Mouse (Mus musculus) stomach, embryonic 16.5 days (tissue): Measurements from ENCODE around the gene Gdf10. TPM values are rescaled to one million over a fixed set of nuclear protein-coding genes. Genes with fewer than 3 reads are reported as not detected.
A peak's percentile ranks its signal among the peaks of the same experiment; 100 is the strongest.

Source experiments
- ATAC-seq: fragments of 200-750 bp; cut with Nextera tagmentation; 2 replicates; pipeline ENCODE4 v1.8.0; 2017; ENCODE audit warnings: moderate number of reproducible peaks, moderate TSS enrichment; ENCODE audit not compliant: insufficient read depth, low FRiP score
- H3K27ac ChIP-seq: fragments of 300-500 bp; sonication (generic); 2 replicates; pipeline ENCODE4 v1.5.1; 2014; ENCODE audit warnings: low read length
- H3K27me3 ChIP-seq: fragments of 300-500 bp; sonication (generic); 2 replicates; pipeline ENCODE4 v1.6.1; 2014; ENCODE audit warnings: low read length, control low read depth, mixed read lengths; ENCODE audit not compliant: control insufficient read depth, insufficient read depth
- H3K36me3 ChIP-seq: fragments of 300-500 bp; sonication (generic); 2 replicates; pipeline ENCODE4 v1.6.1; 2014; ENCODE audit warnings: low read length; ENCODE audit not compliant: control insufficient read depth, insufficient read depth
- H3K4me1 ChIP-seq: fragments of 300-500 bp; sonication (generic); 2 replicates; pipeline ENCODE4 v1.6.1; 2014; ENCODE audit warnings: low read length, control low read depth, mixed read lengths; ENCODE audit not compliant: control insufficient read depth, insufficient read depth
- H3K4me2 ChIP-seq: fragments of 300-500 bp; sonication (generic); 2 replicates; pipeline ENCODE4 v1.6.1; 2014; ENCODE audit warnings: low read depth, low read length, mixed read lengths
- H3K4me3 ChIP-seq: fragments of 300-500 bp; sonication (generic); replicated peaks from 2 replicates; pipeline ENCODE4 v1.5.1; 2014; ENCODE audit warnings: mild to moderate bottlenecking, low read length
- H3K9ac ChIP-seq: fragments of 300-500 bp; sonication (generic); 2 replicates; pipeline ENCODE4 v1.6.1; 2014; ENCODE audit warnings: low read length
- H3K9me3 ChIP-seq: fragments of 300-500 bp; sonication (generic); replicated peaks from 2 replicates; pipeline ENCODE4 v1.6.1; 2016; ENCODE audit warnings: low read length, control low read depth; ENCODE audit not compliant: control insufficient read depth
- WGBS: fragments of 180-500 bp; shearing (Covaris S2); extraction: QIAGEN DNeasy Blood & Tissue Kit; methylation state at CpG from one replicate; pipeline ENCODE4 v1.1.7; 2014; 5-methylcytosine and 5-hydroxymethylcytosine counted together
- polyA plus RNA-seq: library from polyadenylated mRNA; unstranded; fragments of >200 nt; fragmentation: Nextera tagmentation; extraction: Ambion mirVana; gene quantifications from 2 replicates; pipeline ENCODE4 v1.2.1, GENCODE M21; 2015

Gdf10 gene
- polyA plus RNA-seq, 1 experiment from 2014 or later = 6.3 TPM

- Histone ChIP-seq H3K27ac (no peak overlapping the region), H3K9ac (no peak overlapping the region), H3K4me3 (no peak overlapping the region), H3K9me3 (no peaks in the 10 kb centered on the region), H3K4me1 (no peaks in the 10 kb centered on the region), H3K27me3 (peaks cover 19% of the 10 kb centered on the region), H3K36me3 (no peaks in the 10 kb centered on the region), H3K4me2 (no peak overlapping the region)
- ATAC-seq = peak; percentile 33; the same call in 1 of the 2 replicates
- 48% methylated on average over 17 of the region's 17 CpGs for WGBS
Observed at GRCm38 (mm10) chr14:33931853-33932252, 8.5 kb downstream of the Gdf10 start.

DNA sequence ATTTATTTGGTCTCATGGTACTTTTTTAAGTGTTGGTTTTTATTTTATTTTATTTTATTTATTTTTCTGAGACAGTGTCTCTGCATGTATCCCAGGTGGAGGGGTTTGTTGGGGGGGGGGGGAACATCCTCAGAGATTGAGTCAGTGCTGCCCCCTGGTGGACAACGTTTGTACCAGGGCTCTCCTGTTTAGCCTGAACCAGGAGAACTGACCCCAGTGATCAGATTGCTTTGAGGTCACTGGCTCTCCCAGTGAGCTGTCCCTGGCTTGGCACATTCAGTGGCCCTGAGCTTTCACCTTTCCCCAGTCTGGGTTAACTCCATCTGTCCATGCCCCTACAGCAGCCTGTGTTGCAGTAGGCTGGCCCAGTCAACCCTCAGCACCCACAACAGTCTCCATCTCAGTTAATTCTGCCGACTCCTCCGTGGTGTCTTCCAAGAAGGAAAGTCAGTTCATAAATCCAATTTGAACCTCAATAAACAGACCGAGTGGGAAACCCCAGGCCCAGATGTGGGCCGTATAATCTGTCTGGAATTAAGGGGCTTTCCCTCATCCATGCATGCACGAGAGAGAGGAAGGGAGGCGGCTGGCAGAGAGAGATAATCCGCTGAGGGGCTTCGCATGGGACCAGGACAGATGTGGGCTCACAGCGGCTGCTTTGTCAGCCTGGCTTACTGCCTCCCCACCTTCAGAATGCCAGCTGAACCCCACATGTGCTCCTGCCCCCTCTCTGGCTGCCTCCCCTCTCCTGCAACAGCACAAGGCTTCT lies 9.7 kb downstream of the Gdf10 start:
- H3K4me3 ChIP-seq = no peak overlapping the region
- H3K9me3 ChIP-seq = no peaks in the 10 kb centered on the region
- H3K4me1 ChIP-seq = no peaks in the 10 kb centered on the region
- peaks cover 11% of the 10 kb centered on the region for H3K27me3 ChIP-seq
- H3K4me2 ChIP-seq = no peak overlapping the region
- no peak for ATAC-seq
- H3K36me3 ChIP-seq = no peaks in the 10 kb centered on the region
- WGBS = 58% methylated on average over 10 of the region's 10 CpGs
- no peak overlapping the region for H3K27ac ChIP-seq
- H3K9ac ChIP-seq = no peak overlapping the region

GRCm38 (mm10) chr14:33933778-33934317 lies 10.5 kb downstream of the Gdf10 start:
- no peak for ATAC-seq
- WGBS = 43% methylated on average over 5 of the region's 5 CpGs
- no peak overlapping the region for H3K4me3 ChIP-seq
- H3K27ac ChIP-seq = no peak overlapping the region
- H3K4me1 ChIP-seq = no peaks in the 10 kb centered on the region
- no peaks in the 10 kb centered on the region for H3K36me3 ChIP-seq
- H3K9me3 ChIP-seq = no peaks in the 10 kb centered on the region
- peaks cover 11% of the 10 kb centered on the region for H3K27me3 ChIP-seq
- H3K9ac ChIP-seq = no peak overlapping the region
- no peak overlapping the region for H3K4me2 ChIP-seq

DNA sequence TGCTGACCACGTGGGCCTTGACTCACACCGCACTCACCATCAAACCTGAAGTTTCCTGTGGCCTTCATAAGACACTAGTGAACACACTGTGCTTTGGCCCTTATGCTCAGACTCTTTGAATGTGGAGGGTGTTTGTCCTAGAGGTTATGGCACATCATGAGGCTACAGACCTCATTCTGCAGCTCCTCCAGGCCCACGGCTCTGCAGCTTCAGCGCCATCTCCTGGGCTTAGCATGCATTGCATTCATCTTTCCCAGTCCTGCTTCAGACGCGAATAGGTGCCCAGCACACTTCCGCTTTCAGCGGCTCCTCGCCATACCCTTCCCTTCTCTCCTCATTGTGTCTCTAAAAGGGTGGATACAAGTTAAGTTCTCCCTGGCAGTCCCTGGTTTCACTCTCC lies 15.7 kb downstream of the Gdf10 start:
- no peak overlapping the region for H3K4me3 ChIP-seq
- no peaks in the 10 kb centered on the region for H3K27me3 ChIP-seq
- WGBS = 27% methylated on average over 9 of the region's 9 CpGs
- no peaks in the 10 kb centered on the region for H3K4me1 ChIP-seq
- no peaks in the 10 kb centered on the region for H3K9me3 ChIP-seq
- peak overlapping the region; percentile 1; the same call in 1 of the 2 replicates for H3K4me2 ChIP-seq
- ATAC-seq = 0 out of 2 replicates have a peak, but pooled peaks have one; percentile 21
- H3K27ac ChIP-seq = no peak overlapping the region
- H3K9ac ChIP-seq = no peak overlapping the region; the same call in 1 of the 2 replicates
- no peaks in the 10 kb centered on the region for H3K36me3 ChIP-seq

GRCm38 (mm10) chr14:33940739-33941138 lies 17.4 kb downstream of the Gdf10 start, which contains the start of gene Gdf2:
Gene Gdf2 (plus strand): TSS chr14:33941039.
- Histone ChIP-seq H3K4me3 (no peak within 1 kb of the TSS), H3K36me3 (no peaks in the 10 kb centered on the region), H3K27me3 (no peaks in the 10 kb centered on the region; the same call in 1 of the 2 replicates), H3K4me1 (no peaks in the 10 kb centered on the region), H3K9ac (no peak within 1 kb of the TSS), H3K4me2 (no peak within 1 kb of the TSS), H3K27ac (no peak within 1 kb of the TSS), H3K9me3 (no peaks in the 10 kb centered on the region)
- no peak for ATAC-seq
- WGBS = 51% methylated on average over 8 of the region's 8 CpGs

DNA sequence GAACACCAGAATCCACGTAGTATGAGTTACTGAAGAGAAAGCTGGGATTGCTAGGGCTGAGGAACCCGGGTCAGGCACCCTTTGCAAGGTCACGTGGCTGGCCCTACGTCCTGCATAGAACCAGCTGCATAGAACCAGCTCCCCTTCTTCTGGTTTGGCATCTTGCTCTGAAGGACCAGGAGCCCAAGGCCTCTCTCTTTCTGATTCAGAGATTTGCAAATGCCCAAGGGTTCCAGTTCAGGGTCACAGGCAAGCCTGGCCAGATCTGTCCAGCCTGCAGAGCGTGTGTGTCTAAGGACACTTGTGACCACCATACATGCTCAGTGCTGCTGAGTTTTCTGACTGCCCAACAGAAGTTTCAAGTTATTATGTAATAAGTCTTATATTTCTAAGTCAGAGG lies 18.8 kb downstream of the Gdf10 start:
- Histone ChIP-seq H3K4me1 (no peaks in the 10 kb centered on the region), H3K36me3 (no peaks in the 10 kb centered on the region), H3K4me2 (no peak overlapping the region), H3K9me3 (no peaks in the 10 kb centered on the region), H3K27ac (no peak overlapping the region), H3K4me3 (no peak overlapping the region), H3K9ac (no peak overlapping the region), H3K27me3 (no peaks in the 10 kb centered on the region; the same call in 1 of the 2 replicates)
- WGBS = 71% methylated on average over 5 of the region's 5 CpGs
- ATAC-seq = no peak

DNA sequence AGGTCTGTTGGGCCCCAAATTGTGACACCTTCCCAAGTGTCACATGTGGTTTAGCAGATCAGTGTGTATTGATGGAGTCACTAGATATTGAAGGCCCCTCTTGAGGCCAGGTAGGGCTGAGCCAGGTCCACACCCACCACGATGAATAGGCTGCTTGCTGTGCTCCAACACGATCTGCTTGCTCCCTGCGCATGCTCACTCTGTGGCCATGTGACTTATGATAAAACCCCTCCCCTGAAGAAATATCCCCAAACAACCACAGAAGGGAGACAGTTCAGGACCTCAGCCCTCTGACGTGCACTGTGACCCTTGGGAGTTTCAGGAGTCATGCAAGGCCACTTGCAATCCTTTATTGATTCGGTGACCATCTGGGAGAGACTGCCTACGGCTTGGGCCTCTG lies 22.7 kb downstream of the Gdf10 start:
- ATAC-seq = no peak
- Histone ChIP-seq H3K27me3 (no peaks in the 10 kb centered on the region; the same call in 1 of the 2 replicates), H3K9ac (no peak overlapping the region), H3K36me3 (no peaks in the 10 kb centered on the region), H3K9me3 (no peaks in the 10 kb centered on the region), H3K4me1 (no peaks in the 10 kb centered on the region), H3K27ac (no peak overlapping the region), H3K4me2 (no peak overlapping the region), H3K4me3 (no peak overlapping the region)
- 68% methylated on average over 6 of the region's 6 CpGs for WGBS

DNA sequence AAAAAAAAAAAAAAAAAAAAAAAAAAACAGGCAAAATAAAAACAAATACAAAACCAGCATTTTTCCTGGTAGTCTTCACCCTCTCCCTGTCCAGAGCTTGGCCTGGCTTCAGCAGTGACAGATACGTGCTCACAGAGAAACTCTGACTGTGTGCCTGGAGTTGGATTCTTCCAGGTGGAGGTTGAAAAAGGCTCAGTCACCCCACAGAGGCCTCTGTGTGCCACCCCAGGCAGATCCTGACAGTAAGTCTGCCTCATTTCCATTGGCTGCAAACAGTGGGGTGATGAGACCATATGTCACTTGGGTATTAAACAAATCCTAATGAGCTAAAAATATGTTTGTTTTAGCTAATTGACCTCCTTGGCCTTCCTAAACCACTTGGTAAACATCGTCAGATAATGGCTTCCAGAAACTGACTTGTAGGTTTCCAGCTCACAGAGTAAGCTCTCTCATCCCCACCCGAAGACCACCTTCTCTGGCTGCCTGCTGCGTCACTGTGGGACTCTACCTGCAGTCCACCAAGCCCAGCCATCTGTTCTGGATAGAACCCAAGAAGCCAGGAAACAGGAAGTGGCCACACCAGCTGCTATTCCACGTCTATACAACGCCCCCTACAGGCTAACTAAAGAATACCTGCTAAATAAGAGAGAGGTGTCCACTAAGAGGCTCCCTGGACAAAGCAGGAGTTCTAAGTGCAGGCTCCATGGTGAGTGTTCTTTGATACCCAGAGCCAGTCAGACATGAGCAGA lies 29.0 kb downstream of the Gdf10 start:
- 44% methylated on average over 6 of the region's 6 CpGs for WGBS
- no peak for ATAC-seq
- Histone ChIP-seq H3K4me1 (no peaks in the 10 kb centered on the region), H3K9me3 (no peaks in the 10 kb centered on the region), H3K9ac (no peak overlapping the region), H3K4me3 (no peak overlapping the region), H3K27ac (no peak overlapping the region), H3K4me2 (no peak overlapping the region), H3K36me3 (no peaks in the 10 kb centered on the region), H3K27me3 (no peaks in the 10 kb centered on the region)

GRCm38 (mm10) chr14:33953761-33954160 lies 30.4 kb downstream of the Gdf10 start, which contains the start of gene Rbp3:
Gene Rbp3 (plus strand): TSS chr14:33954003.
- H3K4me2 ChIP-seq = no peak within 1 kb of the TSS
- no peaks in the 10 kb centered on the region for H3K4me1 ChIP-seq
- no peak for ATAC-seq
- H3K4me3 ChIP-seq = no peak within 1 kb of the TSS
- no peaks in the 10 kb centered on the region for H3K9me3 ChIP-seq
- no peak within 1 kb of the TSS for H3K27ac ChIP-seq
- WGBS = 79% methylated on average over 5 of the region's 5 CpGs
- no peaks in the 10 kb centered on the region for H3K27me3 ChIP-seq
- no peak within 1 kb of the TSS for H3K9ac ChIP-seq
- no peaks in the 10 kb centered on the region for H3K36me3 ChIP-seq
